Mouse (Mus musculus) liver, adult 2 months (tissue): ENCODE measurements around the gene Serpinf1. TPM values are rescaled to one million over a fixed set of nuclear protein-coding genes. Genes with fewer than 3 reads are reported as not detected.

Experiments used
- DNase-seq: peaks from one replicate; pipeline ENCODE4 v3.0.0-alpha.2; 2011; ENCODE audit warnings: low read depth, low spot score; ENCODE audit errors: extremely low read depth
- H3K27ac ChIP-seq: fragments of 200-500 bp; replicated peaks from 2 replicates; pipeline ENCODE4 v1.5.1; 2012; ENCODE audit warnings: low read depth, mild to moderate bottlenecking, control low read depth, inconsistent platforms, low read length; ENCODE audit not compliant: insufficient read depth
- H3K27me3 ChIP-seq: fragments of 200-500 bp; 2 replicates; pipeline ENCODE4 v1.6.1; 2012; ENCODE audit warnings: mild to moderate bottlenecking, moderate library complexity, low read length, inconsistent platforms; ENCODE audit not compliant: control insufficient read depth, insufficient read depth
- H3K36me3 ChIP-seq: fragments of 200-500 bp; 2 replicates; pipeline ENCODE4 v1.6.1; 2012; ENCODE audit warnings: low read length, inconsistent platforms; ENCODE audit not compliant: control insufficient read depth, insufficient read depth
- H3K4me1 ChIP-seq: fragments of 200-500 bp; 2 replicates; pipeline ENCODE4 v1.6.1; 2011; ENCODE audit warnings: low read length; ENCODE audit not compliant: control insufficient read depth, insufficient read depth
- H3K4me3 ChIP-seq: fragments of 200-500 bp; 2 replicates; pipeline ENCODE4 v1.5.1; 2011; ENCODE audit warnings: low read depth, mild to moderate bottlenecking, control low read depth, low read length, moderate library complexity; ENCODE audit not compliant: insufficient read depth
- H3K79me2 ChIP-seq: fragments of 200-500 bp; 2 replicates; pipeline ENCODE4 v1.6.1; 2012; ENCODE audit warnings: inconsistent platforms, mild to moderate bottlenecking, low read length, moderate library complexity; ENCODE audit not compliant: control insufficient read depth, insufficient read depth
- H3K9ac ChIP-seq: fragments of 200-500 bp; 2 replicates; pipeline ENCODE4 v1.6.1; 2012; ENCODE audit warnings: low read depth, mild to moderate bottlenecking, control low read depth, inconsistent platforms, low read length
- CTCF ChIP-seq: fragments of 200-500 bp; IDR thresholded peaks from 2 replicates; pipeline ENCODE4 v1.5.1; 2011; ENCODE audit warnings: low read depth, low read length, control low read depth
- POLR2A ChIP-seq: fragments of 200-500 bp; IDR thresholded peaks from 2 replicates; pipeline ENCODE4 v1.6.1; 2011; ENCODE audit warnings: low read length, control low read depth; ENCODE audit not compliant: insufficient read depth; ENCODE audit errors: extremely low read depth
- WGBS: fragments of 180-500 bp; shearing (Covaris S2); methylation state at CpG from one replicate; pipeline ENCODE4 v1.1.7; 2018; 5-methylcytosine and 5-hydroxymethylcytosine counted together
- polyA plus RNA-seq: library from polyadenylated mRNA; depleted of rRNA; stranded (reverse); fragments of >200 nt; gene quantifications from 2 replicates; pipeline ENCODE4 v1.2.3, GENCODE M21; 2012
- total RNA-seq: library from RNA; depleted of rRNA; stranded (reverse); fragments of >200 nt; gene quantifications from 2 replicates; pipeline ENCODE4 v1.2.3, GENCODE M21; 2014

The Serpinf1 gene
- total and polyA plus RNA-seq, 2 experiments: 810 to 891 TPM

DNA sequence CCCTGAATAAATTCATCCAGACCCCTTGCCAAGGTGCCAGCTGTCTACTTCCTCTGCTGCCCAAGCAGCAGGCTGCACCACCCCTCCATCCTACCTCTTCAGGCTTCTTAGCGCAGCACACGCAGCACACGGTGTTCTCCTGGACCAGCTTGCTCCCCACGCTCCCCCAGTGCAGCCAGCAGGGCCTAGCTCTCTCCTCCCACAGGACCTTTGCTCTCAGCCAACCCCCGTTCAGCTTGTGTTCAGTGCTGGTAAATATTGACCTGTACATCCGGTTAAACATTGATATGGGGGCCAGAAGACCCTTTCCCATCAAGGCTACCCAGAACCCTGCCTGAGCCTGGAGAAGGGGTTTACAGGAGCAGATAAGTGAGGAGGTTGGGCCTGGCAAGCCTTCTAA is 16.9 kb upstream of the Serpinf1 start, which contains the start of gene Serpinf2:
Gene Serpinf2 (minus strand): TSS at position 229 of the 400 bp plus-strand sequence.
- Histone ChIP-seq H3K27me3 (no peaks in the 10 kb centered on the region), H3K36me3 (peaks cover 28% of the 10 kb centered on the region), H3K4me3 (peak within 1 kb of the TSS; percentile 67), H3K9ac (peak within 1 kb of the TSS; percentile 87), H3K79me2 (peaks cover 6% of the 10 kb centered on the region; the same call in 1 of the 2 replicates), H3K27ac (peak within 1 kb of the TSS; percentile 99), H3K4me1 (peaks cover 48% of the 10 kb centered on the region)
- WGBS: 17% methylated on average over 6 of the region's 6 CpGs
- peak; percentile 94 for DNase-seq
- TF ChIP-seq POLR2A: peak; percentile 96
- TF ChIP-seq CTCF: peak; percentile 14; the same call in 1 of the 2 replicates

DNA sequence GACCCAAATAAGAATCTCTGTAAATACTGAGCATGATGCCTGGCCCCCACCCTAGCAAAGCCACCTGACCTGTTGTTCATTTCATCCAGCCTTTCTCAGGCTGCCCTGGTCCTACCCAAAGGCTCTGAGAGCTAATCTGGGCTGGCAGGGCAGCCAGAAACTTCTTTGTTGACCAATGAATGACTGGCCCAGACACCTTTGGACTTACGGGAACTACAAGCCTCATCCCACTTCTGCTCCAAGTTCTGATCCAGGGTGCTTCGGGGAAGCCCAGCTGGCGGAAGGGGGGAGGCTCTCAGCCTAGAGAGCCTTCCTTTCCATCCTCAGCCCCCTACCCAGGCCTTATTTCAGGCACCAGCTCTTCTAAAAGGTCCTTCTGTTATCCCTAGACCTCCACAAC is 16.3 kb upstream of the Serpinf1 start:
- peak; percentile 95 for DNase-seq
- Histone ChIP-seq H3K27me3 (no peaks in the 10 kb centered on the region), H3K36me3 (peaks cover 32% of the 10 kb centered on the region), H3K79me2 (peaks cover 6% of the 10 kb centered on the region; the same call in 1 of the 2 replicates), H3K9ac (peak overlapping the region; percentile 87), H3K4me1 (peaks cover 44% of the 10 kb centered on the region), H3K27ac (peak overlapping the region; percentile 99), H3K4me3 (peak overlapping the region; percentile 67)
- TF ChIP-seq POLR2A (peak; percentile 64), CTCF (no peak)
- WGBS: 26% methylated on average over 3 of the region's 3 CpGs

DNA sequence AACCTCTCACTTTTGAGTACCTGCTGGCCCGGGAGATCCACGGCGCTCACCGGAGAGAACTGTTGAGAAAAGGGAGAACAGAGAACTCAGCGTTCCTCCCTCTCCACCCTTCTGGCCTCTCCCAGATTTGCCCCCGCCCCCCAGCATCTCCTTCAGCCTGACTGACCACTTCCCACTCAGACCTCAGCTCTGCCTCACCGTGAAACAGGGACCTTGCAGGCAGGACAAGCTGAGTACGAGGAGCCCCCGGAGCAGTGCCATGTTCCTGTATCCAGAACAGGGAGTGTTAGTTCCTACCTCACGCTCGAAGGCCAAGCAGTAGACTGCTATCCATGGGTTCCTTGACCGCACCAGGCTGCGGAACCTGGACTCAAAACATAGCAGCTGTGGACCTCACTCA is 15.7 kb upstream of the Serpinf1 start:
- H3K9ac ChIP-seq: peak overlapping the region; percentile 87
- H3K4me3 ChIP-seq: peak overlapping the region; percentile 67
- H3K4me1 ChIP-seq: peaks cover 39% of the 10 kb centered on the region
- no peak for TF ChIP-seq POLR2A
- no peak for TF ChIP-seq CTCF
- DNase-seq: no peak
- peaks cover 6% of the 10 kb centered on the region; the same call in 1 of the 2 replicates for H3K79me2 ChIP-seq
- H3K36me3 ChIP-seq: peaks cover 35% of the 10 kb centered on the region
- H3K27me3 ChIP-seq: no peaks in the 10 kb centered on the region
- WGBS: 22% methylated on average over 13 of the region's 13 CpGs
- H3K27ac ChIP-seq: peak overlapping the region; percentile 99

DNA sequence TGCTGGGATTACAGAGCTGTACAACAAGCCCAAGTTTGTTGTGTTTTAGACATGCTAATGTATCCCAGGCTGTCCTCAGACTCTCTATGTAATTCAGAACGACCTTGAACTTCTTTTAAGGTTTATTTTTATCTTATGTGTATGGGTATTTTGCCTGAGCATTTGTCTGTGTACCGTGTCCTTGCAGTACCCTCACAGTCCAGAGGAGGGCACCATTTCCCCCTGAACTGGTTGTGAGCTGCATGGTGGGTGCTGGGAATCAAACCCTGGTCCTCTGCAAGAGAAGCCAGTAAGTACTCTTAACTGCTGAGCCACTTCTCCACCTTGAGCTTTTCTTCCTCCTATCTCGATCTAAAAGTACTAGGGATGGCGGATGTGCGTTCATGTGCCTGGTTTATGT is 11.6 kb upstream of the Serpinf1 start:
- Histone ChIP-seq H3K4me1 (peaks cover 19% of the 10 kb centered on the region), H3K9ac (no peak overlapping the region), H3K36me3 (peaks cover 45% of the 10 kb centered on the region), H3K27me3 (no peaks in the 10 kb centered on the region), H3K27ac (no peak overlapping the region), H3K4me3 (no peak overlapping the region), H3K79me2 (peaks cover 6% of the 10 kb centered on the region; the same call in 1 of the 2 replicates)
- 91% methylated on average over 5 of the region's 5 CpGs for WGBS
- TF ChIP-seq POLR2A (no peak), CTCF (peak; percentile 61)
- DNase-seq: no peak

DNA sequence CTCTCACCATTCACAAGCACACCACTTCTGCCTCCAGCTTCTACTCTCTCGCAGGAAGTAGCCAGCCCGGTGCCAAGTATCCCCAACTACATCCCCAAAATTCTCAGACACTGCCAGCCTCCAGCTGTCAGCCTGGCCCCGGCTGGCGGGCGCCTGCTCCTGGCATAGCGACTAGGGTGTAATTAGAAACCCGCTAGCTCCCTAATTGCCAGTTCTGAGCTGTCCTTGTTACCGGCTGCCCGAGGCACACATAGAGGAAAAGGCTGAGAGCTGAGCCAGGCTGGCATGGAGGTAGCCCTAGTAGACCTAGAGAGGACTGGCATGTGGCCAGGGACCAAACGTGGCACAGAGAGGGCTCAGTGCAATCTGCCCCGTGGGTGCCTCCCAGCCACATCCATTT is 8.8 kb upstream of the Serpinf1 start:
- no peak overlapping the region for H3K4me3 ChIP-seq
- no peaks in the 10 kb centered on the region for H3K27me3 ChIP-seq
- peak overlapping the region; percentile 17 for H3K27ac ChIP-seq
- peak; percentile 84 for DNase-seq
- H3K36me3 ChIP-seq: peaks cover 37% of the 10 kb centered on the region
- H3K9ac ChIP-seq: no peak overlapping the region
- H3K79me2 ChIP-seq: no peaks in the 10 kb centered on the region
- 45% methylated on average over 11 of the region's 11 CpGs for WGBS
- TF ChIP-seq CTCF: no peak
- no peak for TF ChIP-seq POLR2A
- peaks cover 7% of the 10 kb centered on the region for H3K4me1 ChIP-seq

DNA sequence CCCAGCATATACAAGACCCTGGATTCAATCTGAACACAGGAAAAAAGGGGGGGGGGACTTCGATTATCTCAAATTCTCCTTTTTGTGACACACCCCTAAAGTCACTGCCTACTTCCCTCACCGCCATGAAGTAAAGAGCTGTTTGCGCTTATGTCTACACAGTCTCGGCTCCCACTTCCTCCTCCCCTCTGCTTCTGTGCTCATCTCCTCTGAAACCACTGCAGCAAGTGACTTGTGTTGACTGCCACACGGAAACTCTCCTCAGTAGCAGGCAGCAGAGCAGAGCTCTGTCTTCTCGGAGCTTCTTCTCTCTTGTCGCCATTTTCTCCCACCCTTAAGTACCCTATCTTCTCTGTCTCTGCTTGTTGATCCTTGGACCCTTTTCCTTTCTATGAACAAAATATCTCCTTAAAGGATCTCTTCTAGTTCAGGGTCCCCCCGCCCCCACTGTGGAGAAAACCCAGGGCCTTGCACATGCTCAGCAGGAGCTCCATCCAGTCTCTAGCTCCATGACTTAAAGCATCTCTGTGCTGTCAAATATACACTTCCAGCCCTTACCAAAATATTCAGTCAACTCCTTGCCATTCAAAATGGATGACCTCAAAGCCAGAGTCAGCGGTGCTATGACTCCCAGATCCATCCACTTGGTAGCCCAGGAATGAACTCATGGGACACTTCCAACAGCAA is 6.7 kb upstream of the Serpinf1 start:
- Histone ChIP-seq H3K36me3 (peaks cover 15% of the 10 kb centered on the region), H3K27ac (no peak overlapping the region), H3K4me3 (no peak overlapping the region), H3K27me3 (no peaks in the 10 kb centered on the region), H3K79me2 (no peaks in the 10 kb centered on the region), H3K4me1 (peaks cover 8% of the 10 kb centered on the region), H3K9ac (no peak overlapping the region)
- no peak for DNase-seq
- TF ChIP-seq POLR2A: no peak
- TF ChIP-seq CTCF: no peak
- whole genome bisulfite sequencing: 61% methylated on average over 9 of the region's 9 CpGs
